Mouse (Mus musculus): ENCODE measurements at regions not wholly inside any gene's neighbourhood (a gene's known extent, or its start where the extent isn't known, plus 50 kb on each side); places are given as distances from the start of the nearest gene placed in this dataset.

GRCm38 (mm10) chr13:103504987-103505386 is 170.7 kb upstream of the Mast4 start:
- Histone ChIP-seq H3K4me3 (replicated peaks; ENCODE audit: low read length) (no peak overlapping the region), H3K27ac (replicated peaks; ENCODE audit: low read depth, low read length) (no peak overlapping the region), H3K4me1 (ENCODE audit: control insufficient read depth, insufficient read depth, low read length) (no peaks in the 10 kb centered on the region), H3K9me3 (ENCODE audit: control insufficient read depth, low read length) (no peaks in the 10 kb centered on the region), H3K9ac (ENCODE audit: low read depth, low read length, severe bottlenecking) (no peak overlapping the region), H3K4me2 (replicated peaks; ENCODE audit: low read depth, low read length, severe bottlenecking) (no peak overlapping the region), H3K27me3 (ENCODE audit: control insufficient read depth, insufficient read depth, low read length) (no peaks in the 10 kb centered on the region), H3K36me3 (ENCODE audit: control insufficient read depth, insufficient read depth, low read length) (no peaks in the 10 kb centered on the region)
- WGBS, result 84% methylated on average over 7 of the region's 7 CpGs
- TF ChIP-seq POLR2A (IDR thresholded peaks at IDR 0.05; ENCODE audit: borderline replicate concordance, extremely low read depth, insufficient read depth, insufficient read length), result no peak
- no peak for ATAC-seq (ENCODE audit: low FRiP score, low read depth)
- DNase-seq (ENCODE audit: low spot score), result no peak

GRCm38 (mm10) chr13:103499376-103499775 is 165.1 kb upstream of the Mast4 start:
- no peak overlapping the region for H3K4me2 ChIP-seq (replicated peaks; ENCODE audit: low read depth, low read length, severe bottlenecking)
- TF ChIP-seq POLR2A (IDR thresholded peaks at IDR 0.05; ENCODE audit: borderline replicate concordance, extremely low read depth, insufficient read depth, insufficient read length), result no peak
- DNase-seq (ENCODE audit: low spot score) (no peak), ATAC-seq (ENCODE audit: low FRiP score, low read depth) (no peak)
- no peak overlapping the region for H3K27ac ChIP-seq (replicated peaks; ENCODE audit: low read depth, low read length)
- WGBS, result 84% methylated on average over 8 of the region's 8 CpGs
- H3K4me1 ChIP-seq (ENCODE audit: control insufficient read depth, insufficient read depth, low read length), result no peaks in the 10 kb centered on the region
- H3K9me3 ChIP-seq (ENCODE audit: control insufficient read depth, low read length), result no peaks in the 10 kb centered on the region
- no peaks in the 10 kb centered on the region for H3K27me3 ChIP-seq (ENCODE audit: control insufficient read depth, insufficient read depth, low read length)
- no peaks in the 10 kb centered on the region for H3K36me3 ChIP-seq (ENCODE audit: control insufficient read depth, insufficient read depth, low read length)
- H3K9ac ChIP-seq (ENCODE audit: low read depth, low read length, severe bottlenecking), result no peak overlapping the region
- no peak overlapping the region for H3K4me3 ChIP-seq (replicated peaks; ENCODE audit: low read length)

GRCm38 (mm10) chr13:103494371-103494770 is 160.1 kb upstream of the Mast4 start:
- no peaks in the 10 kb centered on the region for H3K36me3 ChIP-seq (ENCODE audit: control insufficient read depth, insufficient read depth, low read length)
- DNase-seq (ENCODE audit: low spot score) (no peak), ATAC-seq (ENCODE audit: low FRiP score, low read depth) (no peak)
- H3K9ac ChIP-seq (ENCODE audit: low read depth, low read length, severe bottlenecking), result no peak overlapping the region
- H3K4me3 ChIP-seq (replicated peaks; ENCODE audit: low read length), result no peak overlapping the region
- H3K9me3 ChIP-seq (ENCODE audit: control insufficient read depth, low read length), result no peaks in the 10 kb centered on the region
- 70% methylated on average over 9 of the region's 9 CpGs for WGBS
- no peak overlapping the region for H3K27ac ChIP-seq (replicated peaks; ENCODE audit: low read depth, low read length)
- H3K27me3 ChIP-seq (ENCODE audit: control insufficient read depth, insufficient read depth, low read length), result no peaks in the 10 kb centered on the region
- peaks cover 11% of the 10 kb centered on the region; the same call in 1 of the 2 replicates for H3K4me1 ChIP-seq (ENCODE audit: control insufficient read depth, insufficient read depth, low read length)
- no peak overlapping the region for H3K4me2 ChIP-seq (replicated peaks; ENCODE audit: low read depth, low read length, severe bottlenecking)
- TF ChIP-seq POLR2A (IDR thresholded peaks at IDR 0.05; ENCODE audit: borderline replicate concordance, extremely low read depth, insufficient read depth, insufficient read length), result no peak

DNA sequence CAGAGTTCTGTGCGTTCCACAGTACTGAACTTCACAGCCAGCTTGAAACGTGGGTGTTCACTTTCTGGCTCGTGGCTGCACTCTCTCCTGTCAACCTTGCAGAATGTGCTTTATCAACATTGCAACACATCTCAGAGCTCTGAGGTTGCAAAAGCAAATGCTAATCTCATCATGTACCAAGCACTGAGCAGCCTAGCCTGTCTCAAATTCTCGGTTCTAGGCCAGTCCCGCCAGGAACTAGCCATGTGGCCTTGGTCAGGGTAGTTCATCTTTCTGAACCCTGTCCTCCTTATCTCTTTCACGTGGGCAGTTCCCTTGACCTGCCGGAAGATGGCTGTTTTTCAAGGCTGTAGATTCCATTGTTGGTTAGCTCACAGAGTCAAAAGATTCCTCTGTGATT is 159.3 kb upstream of the Mast4 start:
- DNase-seq (ENCODE audit: low spot score), result no peak
- TF ChIP-seq POLR2A (IDR thresholded peaks at IDR 0.05; ENCODE audit: borderline replicate concordance, extremely low read depth, insufficient read depth, insufficient read length), result no peak
- ATAC-seq (ENCODE audit: low FRiP score, low read depth), result no peak

DNA sequence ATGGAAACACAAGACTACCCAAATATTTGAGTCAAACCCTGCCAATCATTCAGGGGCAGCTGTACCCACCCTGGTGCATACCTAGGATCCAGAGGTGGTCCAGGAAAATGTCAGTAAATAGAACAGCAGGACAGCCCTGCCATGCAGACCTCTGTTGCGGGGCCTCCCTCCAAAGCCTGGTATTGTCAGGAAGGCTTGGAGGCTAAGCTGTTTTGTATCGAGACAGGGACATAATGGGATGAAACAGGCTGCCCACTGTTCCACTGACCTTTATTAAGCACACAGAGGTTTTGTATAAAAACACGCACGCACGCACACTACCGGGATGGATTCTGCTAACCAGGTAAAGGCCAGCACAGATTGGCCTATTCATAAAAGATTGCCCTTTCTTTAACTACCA is 155.8 kb upstream of the Mast4 start:
- WGBS, result 44% methylated on average over 6 of the region's 6 CpGs
- ATAC-seq (ENCODE audit: low FRiP score, low read depth) (no peak), DNase-seq (ENCODE audit: low spot score) (no peak)
- Histone ChIP-seq H3K4me2 (replicated peaks; ENCODE audit: low read depth, low read length, severe bottlenecking) (no peak overlapping the region), H3K9me3 (ENCODE audit: control insufficient read depth, low read length) (no peaks in the 10 kb centered on the region), H3K27me3 (ENCODE audit: control insufficient read depth, insufficient read depth, low read length) (no peaks in the 10 kb centered on the region), H3K27ac (replicated peaks; ENCODE audit: low read depth, low read length) (no peak overlapping the region), H3K36me3 (ENCODE audit: control insufficient read depth, insufficient read depth, low read length) (no peaks in the 10 kb centered on the region), H3K4me1 (ENCODE audit: control insufficient read depth, insufficient read depth, low read length) (peaks cover 11% of the 10 kb centered on the region; the same call in 1 of the 2 replicates), H3K4me3 (replicated peaks; ENCODE audit: low read length) (no peak overlapping the region), H3K9ac (ENCODE audit: low read depth, low read length, severe bottlenecking) (no peak overlapping the region)
- TF ChIP-seq POLR2A (IDR thresholded peaks at IDR 0.05; ENCODE audit: borderline replicate concordance, extremely low read depth, insufficient read depth, insufficient read length), result no peak

More for the DNA sequence above, 159.3 kb upstream of the Mast4 start:
- H3K9me3 ChIP-seq (ENCODE audit: control insufficient read depth, low read length), result no peaks in the 10 kb centered on the region
- WGBS, result 67% methylated on average over 7 of the region's 7 CpGs
- no peaks in the 10 kb centered on the region for H3K27me3 ChIP-seq (ENCODE audit: control insufficient read depth, insufficient read depth, low read length)
- no peak overlapping the region for H3K9ac ChIP-seq (ENCODE audit: low read depth, low read length, severe bottlenecking)
- no peak overlapping the region for H3K4me3 ChIP-seq (replicated peaks; ENCODE audit: low read length)
- no peaks in the 10 kb centered on the region for H3K36me3 ChIP-seq (ENCODE audit: control insufficient read depth, insufficient read depth, low read length)
- no peak overlapping the region for H3K4me2 ChIP-seq (replicated peaks; ENCODE audit: low read depth, low read length, severe bottlenecking)
- no peak overlapping the region for H3K27ac ChIP-seq (replicated peaks; ENCODE audit: low read depth, low read length)
- H3K4me1 ChIP-seq (ENCODE audit: control insufficient read depth, insufficient read depth, low read length), result peaks cover 11% of the 10 kb centered on the region; the same call in 1 of the 2 replicates

- Histone ChIP-seq H3K36me3 (ENCODE audit: control insufficient read depth, insufficient read depth, low read length) (no peaks in the 10 kb centered on the region), H3K9ac (ENCODE audit: low read depth, low read length, severe bottlenecking) (no peak overlapping the region), H3K9me3 (ENCODE audit: control insufficient read depth, low read length) (no peaks in the 10 kb centered on the region), H3K27me3 (ENCODE audit: control insufficient read depth, insufficient read depth, low read length) (no peaks in the 10 kb centered on the region), H3K4me2 (replicated peaks; ENCODE audit: low read depth, low read length, severe bottlenecking) (no peak overlapping the region), H3K4me3 (replicated peaks; ENCODE audit: low read length) (no peak overlapping the region), H3K27ac (replicated peaks; ENCODE audit: low read depth, low read length) (no peak overlapping the region), H3K4me1 (ENCODE audit: control insufficient read depth, insufficient read depth, low read length) (no peaks in the 10 kb centered on the region)
- 51% methylated on average over 5 of the region's 5 CpGs for WGBS
- no peak for TF ChIP-seq POLR2A (IDR thresholded peaks at IDR 0.05; ENCODE audit: borderline replicate concordance, extremely low read depth, insufficient read depth, insufficient read length)
- no peak for ATAC-seq (ENCODE audit: low FRiP score, low read depth)
- DNase-seq (ENCODE audit: low spot score), result no peak
These were observed 149.8 kb upstream of the Mast4 start for GRCm38 (mm10) chr13:103484092-103484491.

All from limb, embryonic 14.5 days (tissue).